Mouse (Mus musculus): ENCODE results near the gene 4933427D14Rik.

- TF ChIP-seq CTCF (IDR thresholded peaks at IDR 0.05; ENCODE audit: borderline replicate concordance, insufficient read depth, low read depth, low read length), result no peak
- no peak for TF ChIP-seq POLR2A (IDR thresholded peaks at IDR 0.05; ENCODE audit: borderline replicate concordance, insufficient read depth, low read length)
Observed at GRCm38 (mm10) chr11:72125781-72126180, 81.5 kb downstream of the 4933427D14Rik start.
